Mouse (Mus musculus) erythroblast, embryonic 14.5 days (primary cell): ENCODE data around the gene Frmd4a.

Experiments
- GATA1 ChIP-seq: IDR thresholded peaks from 2 replicates; pipeline ENCODE4 v1.6.1; 2012; ENCODE audit warnings: low read length, inconsistent platforms, mixed read lengths
- TAL1 ChIP-seq: IDR thresholded peaks from 3 replicates; pipeline ENCODE4 v1.6.1; 2012; ENCODE audit warnings: low read length, inconsistent platforms, mixed read lengths

DNA sequence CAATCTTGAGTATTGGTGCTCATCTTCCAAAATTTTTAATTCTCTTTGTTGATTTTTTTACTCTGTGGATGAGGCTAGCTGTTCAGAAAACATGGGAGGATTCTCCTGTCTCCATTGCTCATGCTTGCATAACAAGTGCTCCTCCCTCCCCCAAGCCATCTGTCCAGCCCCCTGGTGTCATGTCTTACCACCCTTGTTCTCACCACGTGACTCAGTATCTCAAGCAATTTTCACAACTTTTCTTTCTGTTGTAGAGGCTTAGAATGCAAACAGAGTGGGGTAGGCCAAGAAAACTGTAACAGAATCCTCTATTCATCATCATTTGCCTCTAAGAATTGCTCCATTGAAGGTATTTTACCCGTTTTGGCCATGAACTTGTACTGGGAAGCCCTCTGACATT is 273.6 kb downstream of the Frmd4a start:
- TF ChIP-seq GATA1, result no peak
- no peak for TF ChIP-seq TAL1
